Mouse (Mus musculus) small intestine, adult 2 months (tissue): ENCODE results near the gene Pds5a.

Experiments
- CTCF ChIP-seq: fragments of 200-500 bp; IDR thresholded peaks from 2 replicates; pipeline ENCODE4 v1.5.1; 2012; ENCODE audit warnings: low read depth, mild to moderate bottlenecking, control low read depth, inconsistent platforms, low read length, moderate library complexity, mixed read lengths; ENCODE audit not compliant: insufficient replicate concordance, insufficient read length; ENCODE audit errors: extremely low read depth
- POLR2A ChIP-seq: fragments of 200-500 bp; IDR thresholded peaks from 2 replicates; pipeline ENCODE4 v1.6.1; 2012; ENCODE audit warnings: low read depth, mild to moderate bottlenecking, control low read depth, inconsistent platforms, low read length, moderate library complexity

GRCm38 (mm10) chr5:65699146-65699545 is 1.1 kb upstream of the Pds5a start:
- no peak for TF ChIP-seq CTCF
- TF ChIP-seq POLR2A: no peak
